Mouse (Mus musculus): ENCODE data around the gene C2cd2l.

C2cd2l gene

DNA sequence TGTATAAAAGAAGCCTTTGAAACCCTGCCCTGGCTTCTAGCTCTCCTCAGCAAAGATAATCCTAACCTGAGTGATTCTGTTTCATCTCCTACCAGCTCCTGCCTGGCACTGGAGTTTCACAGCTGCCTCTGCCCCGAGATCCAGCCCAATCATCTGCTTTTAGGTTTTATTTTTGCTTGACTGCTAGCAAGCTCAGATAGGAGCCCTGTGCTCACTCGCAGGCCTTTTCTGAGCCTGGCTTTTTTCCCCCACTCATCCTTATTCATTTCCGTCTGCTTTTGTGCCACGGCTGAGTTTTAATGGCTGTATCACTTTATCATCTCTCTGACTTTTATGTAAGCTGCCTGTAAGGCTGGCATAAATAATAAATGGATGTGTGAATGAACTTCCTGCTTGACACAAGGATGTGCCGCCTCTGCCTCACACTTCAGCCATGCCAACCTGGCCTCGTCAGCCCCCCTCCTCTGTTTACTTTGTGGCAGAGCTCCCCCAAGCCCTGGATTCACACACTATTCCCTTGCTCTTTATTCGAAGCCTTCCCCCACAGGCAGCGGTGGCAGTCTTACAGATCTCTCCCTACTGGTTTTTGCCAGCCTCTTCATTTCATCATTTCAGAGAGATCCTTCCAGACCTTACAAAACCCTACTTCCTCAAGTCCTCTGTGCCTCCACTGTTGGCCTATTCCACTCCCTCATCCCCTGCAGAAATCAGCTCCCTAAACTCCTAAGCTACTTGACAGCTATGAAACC lies 53.4 kb downstream of the C2cd2l start:
- no peak for DNase-seq (ENCODE audit: low spot score)

DNA sequence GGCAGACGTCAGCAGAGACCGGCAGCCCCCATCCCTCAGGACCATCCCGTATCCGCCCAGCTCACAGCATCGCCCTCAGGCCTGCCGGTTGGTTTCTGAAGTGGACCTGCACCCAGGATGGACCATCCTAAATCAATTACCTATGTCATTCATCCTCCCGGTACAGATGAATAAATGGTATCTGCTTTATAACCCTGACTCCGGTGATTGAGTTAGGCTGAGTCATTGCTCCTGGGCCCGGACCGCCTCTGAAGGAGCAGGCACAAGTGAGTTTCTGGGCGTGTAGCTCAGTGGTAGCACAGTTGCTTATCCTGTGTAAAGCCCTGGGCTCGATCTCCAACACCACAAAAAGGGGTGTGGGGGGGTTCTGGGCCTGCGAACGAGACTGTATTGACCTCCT lies 58.7 kb downstream of the C2cd2l start:
- no peak for DNase-seq (ENCODE audit: low spot score)
